Mouse (Mus musculus) pancreas, adult 10 weeks (tissue): Measurements from ENCODE around the gene Tas2r117. TPM values are rescaled to one million over a fixed set of nuclear protein-coding genes. Genes with fewer than 3 reads are reported as not detected.

Experiments used
- polyA plus RNA-seq: library from polyadenylated mRNA; stranded (reverse); fragments of 350-450 nt; fragmentation: Illumina TruSeq; extraction: RNeasy Lipid Tissue Mini Kit (QIAGEN cat#74804); gene quantifications from one replicate; pipeline ENCODE4 v1.2.3, GENCODE M21; 2015; ENCODE audit warnings: low read depth, low replicate concordance; ENCODE audit not compliant: insufficient read depth

Tas2r117 gene
- not detected for polyA plus RNA-seq

GRCm38 (mm10) chr6:132802518-132802917 is at the start of gene Tas2r117:
TSS of gene Tas2r117 (plus strand) at chr6:132802818.

GRCm38 (mm10) chr6:132754430-132754829 is 48.2 kb upstream of the Tas2r117 start, which contains the start of gene Tas2r124:
TSS of gene Tas2r124 (plus strand) at chr6:132754730.

GRCm38 (mm10) chr6:132761831-132762230 is 40.8 kb upstream of the Tas2r117 start, which contains the start of gene Tas2r102:
TSS of gene Tas2r102 (plus strand) at chr6:132762131.

GRCm38 (mm10) chr6:132778062-132778461 is 24.6 kb upstream of the Tas2r117 start, which contains the start of gene Tas2r136:
TSS of gene Tas2r136 (minus strand) at chr6:132778162.

GRCm38 (mm10) chr6:132846842-132847241 is 44.2 kb downstream of the Tas2r117 start, which contains the start of gene Tas2r123:
TSS of gene Tas2r123 (plus strand) at chr6:132847142.

Other genes with a start within 250 kb of the Tas2r117 start
- not detected for gene Prh1, start 233.0 kb upstream of the Tas2r117 start, polyA plus RNA-seq
- not detected for gene Prp2, start 206.9 kb upstream of the Tas2r117 start, polyA plus RNA-seq
- gene A630073D07Rik, start 151.3 kb upstream of the Tas2r117 start, polyA plus RNA-seq = not detected
- gene Tas2r120, start 145.9 kb upstream of the Tas2r117 start, polyA plus RNA-seq = not detected
- gene Tas2r121, start 101.8 kb upstream of the Tas2r117 start, polyA plus RNA-seq = not detected
- gene Tas2r122, start 90.9 kb upstream of the Tas2r117 start, polyA plus RNA-seq = not detected
- not detected for gene Tas2r115, start 64.8 kb upstream of the Tas2r117 start, polyA plus RNA-seq
- not detected for gene Tas2r124, start 48.1 kb upstream of the Tas2r117 start, polyA plus RNA-seq
- gene Tas2r102, start 40.7 kb upstream of the Tas2r117 start, polyA plus RNA-seq = not detected
- not detected for gene Tas2r136, start 24.7 kb upstream of the Tas2r117 start, polyA plus RNA-seq
- gene Tas2r123, start 44.3 kb downstream of the Tas2r117 start, polyA plus RNA-seq = not detected
- not detected for gene Tas2r116, start 52.6 kb downstream of the Tas2r117 start, polyA plus RNA-seq
- not detected for gene Tas2r110, start 65.2 kb downstream of the Tas2r117 start, polyA plus RNA-seq
- not detected for gene Tas2r113, start 90.2 kb downstream of the Tas2r117 start, polyA plus RNA-seq
- not detected for gene Tas2r125, start 106.8 kb downstream of the Tas2r117 start, polyA plus RNA-seq
- gene Tas2r129, start 148.3 kb downstream of the Tas2r117 start, polyA plus RNA-seq = not detected
- not detected for gene Tas2r131, start 155.1 kb downstream of the Tas2r117 start, polyA plus RNA-seq
- not detected for gene Tas2r109, start 178.1 kb downstream of the Tas2r117 start, polyA plus RNA-seq
- not detected for gene Tas2r103, start 234.3 kb downstream of the Tas2r117 start, polyA plus RNA-seq